Mouse (Mus musculus) MEL (cell line): ENCODE measurements around the gene Fscn3.

ENCODE experiments used
- CTCF ChIP-seq, 3 experiments: IDR thresholded peaks in 2 of 3; conservative IDR thresholded peaks in 1 of 3; 2 replicates each; pipeline ENCODE4 v1.5.1; 2011 to 2012; ENCODE audit warnings: low read length in 3 of 3, low read depth in 2 of 3, mild to moderate bottlenecking in 2 of 3, improper control_type of control experiment in 1 of 3, inconsistent platforms in 1 of 3, mixed read lengths in 1 of 3, moderate library complexity in 1 of 3; ENCODE audit not compliant: control insufficient read depth in 1 of 3, insufficient read depth in 1 of 3, poor library complexity in 1 of 3, severe bottlenecking in 1 of 3
- MAFK ChIP-seq: IDR thresholded peaks from 2 replicates; pipeline ENCODE4 v1.6.1; 2011; ENCODE audit warnings: low read depth, mild to moderate bottlenecking, low read length, improper control_type of control experiment, borderline replicate concordance
- NRF1 ChIP-seq: IDR thresholded peaks from 2 replicates; pipeline ENCODE4 v1.6.1; 2014; ENCODE audit warnings: low read depth, mild to moderate bottlenecking, inconsistent platforms, low read length, improper control_type of control experiment, moderate library complexity; ENCODE audit not compliant: poor library complexity, insufficient read depth, severe bottlenecking
- POLR2A ChIP-seq, 2 experiments: IDR thresholded peaks; 2 replicates each; pipeline ENCODE4 v1.6.1; 2011 to 2012; ENCODE audit warnings: low read length in 2 of 2, mild to moderate bottlenecking in 2 of 2, control low read depth in 1 of 2, improper control_type of control experiment in 1 of 2, low read depth in 1 of 2, moderate library complexity in 1 of 2; ENCODE audit not compliant: control insufficient read depth in 1 of 2, insufficient read depth in 1 of 2, poor library complexity in 1 of 2

- TF ChIP-seq NRF1, result no peak
- no peak for TF ChIP-seq POLR2A (IDR thresholded peaks at IDR 0.05; ENCODE audit: control insufficient read depth in 1 of 2, insufficient read depth in 1 of 2, low read depth in 1 of 2, low read length in 2 of 2, poor library complexity in 1 of 2)
- no peak for TF ChIP-seq MAFK
- no peak for TF ChIP-seq CTCF (IDR thresholded peaks at IDR 0.05 in 2 of 3, conservative IDR thresholded peaks at IDR 0.05 in 1 of 3; ENCODE audit: control insufficient read depth in 1 of 3, insufficient read depth in 1 of 3, low read depth in 2 of 3, low read length in 3 of 3, poor library complexity in 1 of 3, severe bottlenecking in 1 of 3)
Observed at GRCm38 (mm10) chr6:28450977-28451376, 23.4 kb downstream of the Fscn3 start.
